Mouse (Mus musculus): ENCODE data around the gene Ube2r2. TPM values are rescaled to one million over a fixed set of nuclear protein-coding genes. Genes with fewer than 3 reads are reported as not detected.

Ube2r2 gene
- polyA plus RNA-seq, 1 experiment from 2014 or later = 108 TPM

DNA sequence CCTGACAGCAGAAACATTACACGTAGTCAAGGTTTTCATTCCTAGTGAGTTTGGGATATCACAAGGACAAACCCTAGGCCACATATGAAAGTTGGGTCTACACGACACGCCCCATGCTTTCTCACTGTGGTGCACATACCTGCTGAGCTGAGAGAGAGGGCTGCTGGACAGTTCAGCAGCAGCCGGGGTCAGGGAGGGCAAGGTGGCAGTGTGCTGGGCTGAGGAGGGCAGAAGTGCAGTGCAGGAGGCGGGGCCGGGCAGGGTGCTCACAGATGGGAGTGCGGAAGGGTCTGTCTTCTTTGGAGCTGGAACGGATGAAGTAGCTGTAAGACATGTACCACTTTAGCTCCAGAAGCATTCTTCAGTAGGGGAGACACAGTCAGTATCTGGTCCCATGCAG is 66.6 kb downstream of the Ube2r2 start:
- no peak overlapping the region for H3K4me2 ChIP-seq (replicated peaks)
- 94% methylated on average over 8 of the region's 8 CpGs for WGBS
- H3K27ac ChIP-seq = no peak overlapping the region
- no peak overlapping the region for H3K4me3 ChIP-seq
- H3K27me3 ChIP-seq (replicated peaks) = no peaks in the 10 kb centered on the region
- no peak overlapping the region for H3K9ac ChIP-seq
- H3K4me1 ChIP-seq = no peaks in the 10 kb centered on the region
- peaks cover 92% of the 10 kb centered on the region for H3K36me3 ChIP-seq
- no peak for ATAC-seq (ENCODE audit: low FRiP score, low read depth)
- no peaks in the 10 kb centered on the region for H3K9me3 ChIP-seq

- 94% methylated on average over 8 of the region's 8 CpGs for WGBS
- no peaks in the 10 kb centered on the region for H3K9me3 ChIP-seq
These were observed 70.2 kb downstream of the Ube2r2 start for GRCm38 (mm10) chr4:41205751-41206150.

DNA sequence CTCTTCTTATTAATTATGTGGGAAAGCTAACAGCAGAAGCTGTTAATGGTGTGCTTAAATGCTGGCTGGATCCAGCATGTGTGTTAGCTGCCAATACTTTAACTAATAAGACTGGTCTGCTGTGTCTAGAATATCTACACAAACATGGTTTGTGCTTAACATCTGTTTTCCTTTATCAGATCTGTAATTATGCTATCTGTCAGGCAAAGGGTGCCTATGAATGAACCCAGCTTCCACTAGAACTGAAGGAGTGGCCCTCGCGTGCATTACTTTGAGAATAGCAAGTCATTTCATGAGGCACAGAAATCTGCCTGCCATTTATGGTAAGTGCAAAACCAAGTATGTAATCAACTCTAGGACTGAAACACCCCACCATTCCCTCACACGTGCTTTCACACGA is 72.5 kb downstream of the Ube2r2 start:
- Histone ChIP-seq H3K4me2 (replicated peaks) (no peak overlapping the region), H3K27me3 (replicated peaks) (no peaks in the 10 kb centered on the region), H3K4me3 (no peak overlapping the region), H3K36me3 (peaks cover 83% of the 10 kb centered on the region), H3K9ac (no peak overlapping the region), H3K4me1 (no peaks in the 10 kb centered on the region), H3K27ac (no peak overlapping the region), H3K9me3 (no peaks in the 10 kb centered on the region)
- WGBS = 97% methylated on average over 4 of the region's 4 CpGs
- no peak for ATAC-seq (ENCODE audit: low FRiP score, low read depth)

More at GRCm38 (mm10) chr4:41205751-41206150, 70.2 kb downstream of the Ube2r2 start:
- Histone ChIP-seq H3K4me1 (no peaks in the 10 kb centered on the region), H3K9ac (no peak overlapping the region), H3K27ac (no peak overlapping the region), H3K4me2 (replicated peaks) (no peak overlapping the region), H3K36me3 (peaks cover 92% of the 10 kb centered on the region), H3K4me3 (no peak overlapping the region), H3K27me3 (replicated peaks) (no peaks in the 10 kb centered on the region)
- no peak for ATAC-seq (ENCODE audit: low FRiP score, low read depth)

DNA sequence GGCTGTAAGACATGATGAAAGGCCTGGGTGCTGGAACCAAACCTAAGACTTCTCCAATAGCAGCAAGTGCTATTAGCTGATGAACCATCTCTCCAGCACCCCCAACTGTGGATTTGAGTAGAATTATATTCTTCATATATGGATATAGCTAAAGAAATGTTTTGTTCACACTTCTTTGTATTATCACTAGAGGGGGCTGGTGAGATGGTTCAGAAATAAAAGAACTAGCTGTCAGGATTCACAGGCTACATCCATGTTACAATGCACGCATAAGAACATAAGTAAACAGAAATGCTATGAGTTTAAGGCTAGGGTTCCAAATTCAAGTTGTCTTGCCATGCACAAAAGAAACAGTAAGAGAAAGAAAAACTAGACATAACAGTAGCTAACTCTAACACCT is 89.9 kb downstream of the Ube2r2 start:
- Histone ChIP-seq H3K27ac (no peak overlapping the region), H3K36me3 (peaks cover 83% of the 10 kb centered on the region), H3K4me1 (no peaks in the 10 kb centered on the region), H3K27me3 (replicated peaks) (no peaks in the 10 kb centered on the region), H3K4me2 (replicated peaks) (no peak overlapping the region), H3K9me3 (no peaks in the 10 kb centered on the region), H3K9ac (no peak overlapping the region), H3K4me3 (no peak overlapping the region)
- 92% methylated on average over 1 of the region's 1 CpGs for WGBS
- ATAC-seq (ENCODE audit: low FRiP score, low read depth) = no peak

DNA sequence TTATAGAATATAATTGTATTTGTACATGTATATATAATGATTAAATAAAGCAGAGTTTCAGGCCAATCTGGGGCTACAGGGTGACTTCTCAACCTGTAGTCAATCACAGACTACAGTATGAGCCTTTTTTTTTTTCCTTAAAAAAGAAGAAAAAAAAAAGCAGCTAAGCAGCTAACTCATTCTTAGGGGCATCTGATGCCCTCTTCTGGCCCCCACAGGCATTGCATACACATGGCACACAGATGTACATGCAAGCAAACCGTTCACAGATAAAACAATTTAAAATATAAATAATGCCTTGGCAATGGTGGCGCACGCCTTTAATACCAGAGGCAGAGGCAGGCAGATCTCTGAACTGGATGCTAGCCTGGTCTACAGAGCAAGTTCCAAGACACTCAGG is 90.8 kb downstream of the Ube2r2 start:
- no peak overlapping the region for H3K4me3 ChIP-seq
- H3K27me3 ChIP-seq (replicated peaks) = no peaks in the 10 kb centered on the region
- H3K9me3 ChIP-seq = no peaks in the 10 kb centered on the region
- no peak overlapping the region for H3K27ac ChIP-seq
- H3K9ac ChIP-seq = no peak overlapping the region
- peaks cover 82% of the 10 kb centered on the region for H3K36me3 ChIP-seq
- no peak for ATAC-seq (ENCODE audit: low FRiP score, low read depth)
- H3K4me2 ChIP-seq (replicated peaks) = no peak overlapping the region
- 90% methylated on average over 3 of the region's 3 CpGs for WGBS
- no peaks in the 10 kb centered on the region for H3K4me1 ChIP-seq

DNA sequence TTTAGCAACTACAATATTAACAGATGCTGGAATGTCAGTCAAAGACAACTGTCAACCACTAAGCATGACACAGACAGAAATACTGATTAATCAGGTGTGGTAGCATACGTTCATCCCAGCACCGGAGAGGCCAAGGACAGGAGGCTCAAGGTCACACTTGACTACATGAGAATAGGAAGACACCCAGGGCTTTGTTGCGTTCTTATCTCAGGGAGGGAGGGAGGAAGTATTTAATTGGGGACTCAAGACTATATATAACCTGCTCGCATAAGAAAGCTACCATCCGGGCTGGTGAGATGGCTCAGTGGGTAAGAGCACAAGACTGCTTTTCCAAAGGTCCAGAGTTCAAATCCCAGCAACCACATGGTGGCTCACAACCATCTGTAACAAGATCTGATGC is 100.1 kb downstream of the Ube2r2 start:
- 94% methylated on average over 5 of the region's 5 CpGs for WGBS
- ATAC-seq (ENCODE audit: low FRiP score, low read depth) = no peak
- peaks cover 49% of the 10 kb centered on the region for H3K36me3 ChIP-seq

DNA sequence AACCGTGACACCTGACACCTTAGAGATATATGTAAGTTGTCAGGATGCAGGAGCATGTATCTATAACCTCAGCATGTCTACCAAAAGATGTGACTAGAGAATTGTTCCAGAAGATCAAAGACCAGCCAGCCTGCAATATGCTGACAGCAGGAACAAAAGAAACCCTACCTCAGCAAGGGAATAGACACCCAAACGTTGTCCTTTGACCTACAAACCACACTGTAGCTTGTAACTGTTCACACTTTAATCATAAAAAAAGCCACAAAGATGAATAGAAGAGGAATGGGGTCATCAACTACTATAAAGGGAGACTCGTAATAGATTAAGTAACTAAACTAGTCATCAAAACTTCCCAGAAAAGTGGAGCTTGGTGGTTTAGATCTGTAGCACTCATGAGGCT is 105.4 kb downstream of the Ube2r2 start:
- Histone ChIP-seq H3K9ac (no peak overlapping the region), H3K4me1 (no peaks in the 10 kb centered on the region), H3K4me3 (no peak overlapping the region), H3K9me3 (no peaks in the 10 kb centered on the region), H3K36me3 (peaks cover 9% of the 10 kb centered on the region), H3K27ac (no peak overlapping the region), H3K4me2 (replicated peaks) (no peak overlapping the region), H3K27me3 (replicated peaks) (no peaks in the 10 kb centered on the region)
- ATAC-seq (ENCODE audit: low FRiP score, low read depth) = no peak
- 82% methylated on average over 3 of the region's 3 CpGs for WGBS

More for the DNA sequence above, 100.1 kb downstream of the Ube2r2 start:
- Histone ChIP-seq H3K9ac (no peak overlapping the region), H3K27ac (no peak overlapping the region), H3K4me1 (no peaks in the 10 kb centered on the region), H3K9me3 (no peaks in the 10 kb centered on the region), H3K4me2 (replicated peaks) (no peak overlapping the region), H3K4me3 (no peak overlapping the region), H3K27me3 (replicated peaks) (no peaks in the 10 kb centered on the region)

Other genes starting within 250 kb of the Ube2r2 start
- gene Spink4, start 215.7 kb upstream of the Ube2r2 start, polyA plus RNA-seq (2016; fragmentation: Nextera tagmentation; extraction: Ambion mirVana) = not detected in 2 replicates
- gene Bag1, start 187.4 kb upstream of the Ube2r2 start, polyA plus RNA-seq (2016; fragmentation: Nextera tagmentation; extraction: Ambion mirVana) = 238 and 242 TPM in 2 replicates
- 154 and 155 TPM in 2 replicates for gene Chmp5, start 187.3 kb upstream of the Ube2r2 start, polyA plus RNA-seq (2016; fragmentation: Nextera tagmentation; extraction: Ambion mirVana)
- 96.8 and 96.9 TPM in 2 replicates for gene Nfx1, start 164.8 kb upstream of the Ube2r2 start, polyA plus RNA-seq (2016; fragmentation: Nextera tagmentation; extraction: Ambion mirVana)
- not detected in 2 replicates for gene Aqp7, start 87.6 kb upstream of the Ube2r2 start, polyA plus RNA-seq (2016; fragmentation: Nextera tagmentation; extraction: Ambion mirVana)
- gene Aqp3, start 37.6 kb upstream of the Ube2r2 start, polyA plus RNA-seq (2016; fragmentation: Nextera tagmentation; extraction: Ambion mirVana) = 0.68 and 0.77 TPM in 2 replicates
- gene Nol6, start 11.3 kb upstream of the Ube2r2 start, polyA plus RNA-seq (2016; fragmentation: Nextera tagmentation; extraction: Ambion mirVana) = 26.5 and 27.1 TPM in 2 replicates
- 68.4 and 78.4 TPM in 2 replicates for gene Ubap2, start 139.4 kb downstream of the Ube2r2 start, polyA plus RNA-seq (2016; fragmentation: Nextera tagmentation; extraction: Ambion mirVana)
- gene Dcaf12, start 179.1 kb downstream of the Ube2r2 start, polyA plus RNA-seq (2016; fragmentation: Nextera tagmentation; extraction: Ambion mirVana) = 75.6 and 76.3 TPM in 2 replicates
- gene Ubap1, start 213.3 kb downstream of the Ube2r2 start, polyA plus RNA-seq (2016; fragmentation: Nextera tagmentation; extraction: Ambion mirVana) = 84.6 and 87.7 TPM in 2 replicates

All from neural tube, embryonic 12.5 days (tissue).